Comparison of ENCODE assay signal across 22 mouse cellular contexts in the genomic region with DNA sequence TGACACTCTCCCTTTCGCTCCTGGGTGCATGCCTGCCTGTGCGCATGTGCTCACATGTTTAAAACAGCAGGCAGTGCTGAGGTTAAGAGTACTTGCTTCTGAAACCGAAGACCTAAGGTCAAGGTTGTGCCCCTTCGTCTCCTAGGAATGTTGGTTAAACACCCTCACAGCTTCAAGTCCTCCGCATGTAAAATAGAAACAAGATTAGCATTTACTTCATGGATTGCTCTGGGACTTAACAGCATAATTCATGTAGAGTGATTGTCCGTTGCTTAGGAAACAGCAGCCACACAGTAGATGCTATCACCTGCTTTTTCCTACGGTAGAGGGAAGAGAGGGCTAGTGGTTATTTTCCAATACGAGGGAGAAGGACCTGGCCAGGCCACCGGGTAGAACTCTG.
"Had no signal": no experiment of that assay in that cellular context is flagged by ENCODE, and none has a peak within 500 bp of the region (broad histone marks: within the 10 kb centered on the region; RNA-seq: fewer than 3 reads in every experiment).

No protein-coding gene starts in this region.

- H3K4me1 ChIP-seq: limb, embryonic 12.5 days; limb, embryonic 15.5 days; stomach, embryonic 15.5 days had no signal

- DNase-seq: kidney, postnatal 36 days; layer of hippocampus, postnatal 36 days; left cerebral cortex, postnatal 4 days; liver, postnatal 0 days; lung, embryonic 14.5 days; retina, postnatal 1 day; right cerebral cortex, postnatal 25 days; spleen, adult 18-20 months; thymus, postnatal 36 days had no signal

- H3K36me3 ChIP-seq: limb, embryonic 12.5 days; limb, embryonic 15.5 days; neural tube, embryonic 13.5 days; stomach, embryonic 15.5 days had no signal

- H3K27ac ChIP-seq: kidney, postnatal 0 days; left cerebral cortex, adult 2 months; limb, embryonic 12.5 days; limb, embryonic 15.5 days; liver, embryonic 14.5 days; macrophage; neural tube, embryonic 13.5 days; stomach, embryonic 15.5 days had no signal

- H3K9ac ChIP-seq: limb, embryonic 12.5 days; limb, embryonic 15.5 days; liver, embryonic 14.5 days; liver, postnatal 0 days; lung, embryonic 14.5 days; neural tube, embryonic 13.5 days; stomach, embryonic 15.5 days had no signal

- H3K27me3 ChIP-seq: limb, embryonic 12.5 days; limb, embryonic 15.5 days; neural tube, embryonic 13.5 days; stomach, embryonic 15.5 days had no signal

- H3K4me2 ChIP-seq: limb, embryonic 12.5 days; limb, embryonic 15.5 days; liver, embryonic 11.5 days; lung, embryonic 14.5 days; neural tube, embryonic 13.5 days; stomach, embryonic 15.5 days had no signal

- ATAC-seq: intestine, postnatal 0 days; liver, postnatal 0 days; lung, postnatal 0 days; midbrain, embryonic 16.5 days had no signal

- H3K4me3 ChIP-seq: left cerebral cortex, adult 2 months; limb, embryonic 12.5 days; limb, embryonic 15.5 days; myocyte; neural tube, embryonic 13.5 days; stomach, embryonic 15.5 days had no signal

- H3K9me3 ChIP-seq: limb, embryonic 12.5 days; limb, embryonic 15.5 days; neural tube, embryonic 13.5 days; stomach, embryonic 15.5 days had no signal
